Mouse (Mus musculus): ENCODE data around the gene Fbn1. TPM values are rescaled to one million over a fixed set of nuclear protein-coding genes. Genes with fewer than 3 reads are reported as not detected.

Fbn1 gene
- polyA plus RNA-seq, 1 experiment from 2014 or later, result 32.8 TPM

DNA sequence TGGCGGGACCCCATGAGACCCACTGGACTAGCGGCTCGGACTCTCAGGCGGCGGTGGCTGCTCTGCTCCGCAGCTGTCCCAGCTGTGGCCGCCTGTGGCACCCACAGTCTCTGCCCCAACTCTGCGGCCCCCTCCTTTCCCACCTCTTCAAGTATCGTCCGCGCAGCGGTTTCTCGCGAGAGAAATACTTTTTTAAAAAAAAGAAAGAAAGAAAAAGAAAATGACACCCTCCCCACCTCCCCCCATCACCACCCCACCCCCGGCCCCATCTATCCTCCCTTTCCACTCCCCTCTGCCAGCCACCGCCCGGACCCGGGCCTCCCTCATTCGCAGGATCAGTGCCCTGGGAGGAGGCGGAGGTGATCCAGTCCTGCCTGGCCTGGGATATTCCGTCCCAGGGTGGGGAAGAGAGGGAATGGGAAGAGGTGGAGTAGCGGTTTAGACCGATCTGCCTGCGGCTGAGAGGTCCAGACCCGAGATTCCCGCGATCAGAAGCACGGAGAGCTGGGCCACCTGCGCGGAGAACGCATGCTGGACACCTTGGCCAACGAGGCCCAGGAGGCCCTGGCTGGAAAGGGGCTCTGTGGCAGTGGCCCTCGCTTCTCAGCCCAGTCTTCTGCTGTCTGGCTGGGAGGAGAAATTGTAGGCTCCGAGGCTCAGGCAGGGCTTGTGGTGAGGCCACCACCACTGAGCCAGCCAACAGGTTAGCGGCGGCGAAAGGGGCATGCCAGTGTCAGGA is 1.3 kb downstream of the Fbn1 start:
- Histone ChIP-seq H3K4me1 (replicated peaks; ENCODE audit: control insufficient read depth, insufficient read depth, low read length) (peaks cover 15% of the 10 kb centered on the region), H3K4me3 (ENCODE audit: low read length) (peak overlapping the region; percentile 76), H3K4me2 (ENCODE audit: low read depth, low read length) (peak overlapping the region; percentile 92), H3K27ac (ENCODE audit: low read length) (peak overlapping the region; percentile 92), H3K36me3 (ENCODE audit: control insufficient read depth, insufficient read depth, low read length) (0 out of 2 replicates have a peak, but pooled peaks cover 2% of the 10 kb centered on the region), H3K9ac (ENCODE audit: low read length) (peak overlapping the region; percentile 83), H3K27me3 (ENCODE audit: control insufficient read depth, insufficient read depth, low read depth, low read length) (peaks cover 5% of the 10 kb centered on the region; the same call in 1 of the 2 replicates), H3K9me3 (ENCODE audit: control insufficient read depth, low read length) (no peaks in the 10 kb centered on the region)
- 1% methylated on average over 35 of the region's 37 CpGs for WGBS
- peak; percentile 93 for ATAC-seq (ENCODE audit: low read depth)

DNA sequence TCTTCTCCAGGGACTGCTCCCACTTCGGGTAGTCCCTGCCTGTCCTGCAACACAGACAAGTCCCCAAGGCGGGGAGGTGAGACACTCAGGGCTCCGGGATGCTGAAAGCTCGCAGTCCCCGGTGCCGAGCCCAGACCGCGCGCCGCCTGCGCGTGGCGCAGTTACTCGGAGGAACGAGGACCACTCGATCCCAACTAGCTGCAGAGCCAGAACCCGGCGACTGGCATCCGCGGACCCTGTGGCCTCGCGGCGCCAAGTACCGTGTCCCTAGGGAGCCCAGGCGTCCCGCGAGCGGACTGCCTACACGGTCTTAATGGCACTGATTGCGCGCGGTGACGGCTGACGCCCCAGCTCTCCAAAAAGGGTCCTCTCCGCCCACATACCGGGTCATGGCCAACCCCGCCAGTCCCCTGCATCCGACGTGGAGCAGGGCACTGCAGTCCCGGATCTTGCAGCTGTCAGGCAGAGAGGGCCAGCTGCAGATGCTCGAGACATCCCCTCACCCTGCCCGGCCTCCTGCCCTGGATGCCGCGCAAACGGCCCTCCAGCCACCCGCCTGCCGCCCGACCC is 2.0 kb downstream of the Fbn1 start:
- Histone ChIP-seq H3K36me3 (ENCODE audit: control insufficient read depth, insufficient read depth, low read length) (0 out of 2 replicates have a peak, but pooled peaks cover 2% of the 10 kb centered on the region), H3K27me3 (ENCODE audit: control insufficient read depth, insufficient read depth, low read depth, low read length) (peaks cover 5% of the 10 kb centered on the region; the same call in 1 of the 2 replicates), H3K4me2 (ENCODE audit: low read depth, low read length) (peak overlapping the region; percentile 92), H3K9ac (ENCODE audit: low read length) (peak overlapping the region; percentile 83), H3K4me1 (replicated peaks; ENCODE audit: control insufficient read depth, insufficient read depth, low read length) (peaks cover 15% of the 10 kb centered on the region), H3K27ac (ENCODE audit: low read length) (peak overlapping the region; percentile 92), H3K9me3 (ENCODE audit: control insufficient read depth, low read length) (no peaks in the 10 kb centered on the region), H3K4me3 (ENCODE audit: low read length) (peak overlapping the region; percentile 76)
- ATAC-seq (ENCODE audit: low read depth), result peak; percentile 75
- WGBS, result under 1% methylated on average over 48 of the region's 48 CpGs

DNA sequence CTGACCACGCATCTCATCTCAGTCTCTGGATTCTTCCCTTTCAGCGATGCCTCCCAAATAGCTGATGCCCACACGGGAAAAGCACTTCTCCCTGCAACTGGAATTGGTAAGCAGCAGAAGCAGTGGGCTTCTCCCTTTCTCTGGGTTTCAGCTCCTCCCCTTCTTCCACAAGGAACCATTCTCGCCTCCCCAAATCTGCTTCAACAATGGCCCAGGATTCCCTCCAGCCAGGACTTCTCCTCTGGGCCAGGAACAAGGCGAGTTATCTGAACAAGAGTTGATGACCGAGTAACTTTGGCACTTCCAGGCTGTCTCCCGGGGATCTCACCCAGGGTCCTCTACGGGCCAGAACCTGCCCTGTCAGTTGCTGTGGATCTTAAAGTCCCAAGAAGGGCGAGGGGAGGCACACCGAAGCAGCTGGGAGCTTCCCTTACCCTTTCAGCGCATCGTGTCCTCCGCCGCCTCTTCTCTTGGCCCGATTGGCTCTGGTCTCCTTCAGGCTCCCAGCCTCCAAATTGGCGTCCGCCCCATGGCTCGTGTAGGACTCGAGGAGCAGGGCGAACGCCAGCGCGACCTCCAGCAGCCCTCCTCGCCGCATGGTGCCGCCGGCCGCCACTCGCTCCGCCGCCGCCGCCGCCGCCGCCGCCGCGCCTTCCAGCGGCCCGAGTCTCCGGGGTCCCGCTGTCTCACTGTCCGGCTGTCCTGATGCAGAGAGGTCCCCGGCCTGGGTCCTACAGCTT is 2.6 kb downstream of the Fbn1 start, which contains the start of gene Gm9913:
Gene Gm9913, plus strand, starts transcription at position 84 of the 740 bp plus-strand sequence.
- Histone ChIP-seq H3K27ac (ENCODE audit: low read length) (peak within 1 kb of the TSS; percentile 92), H3K27me3 (ENCODE audit: control insufficient read depth, insufficient read depth, low read depth, low read length) (peaks cover 5% of the 10 kb centered on the region; the same call in 1 of the 2 replicates), H3K4me3 (ENCODE audit: low read length) (peak within 1 kb of the TSS; percentile 76), H3K9me3 (ENCODE audit: control insufficient read depth, low read length) (no peaks in the 10 kb centered on the region), H3K36me3 (ENCODE audit: control insufficient read depth, insufficient read depth, low read length) (0 out of 2 replicates have a peak, but pooled peaks cover 2% of the 10 kb centered on the region), H3K9ac (ENCODE audit: low read length) (peak within 1 kb of the TSS; percentile 83), H3K4me2 (ENCODE audit: low read depth, low read length) (peak within 1 kb of the TSS; percentile 92), H3K4me1 (replicated peaks; ENCODE audit: control insufficient read depth, insufficient read depth, low read length) (peaks cover 15% of the 10 kb centered on the region)
- WGBS, result 1% methylated on average over 42 of the region's 45 CpGs
- ATAC-seq (ENCODE audit: low read depth), result peak; percentile 34

- no peaks in the 10 kb centered on the region for H3K9me3 ChIP-seq (ENCODE audit: control insufficient read depth, low read length)
- peaks cover 12% of the 10 kb centered on the region for H3K4me1 ChIP-seq (replicated peaks; ENCODE audit: control insufficient read depth, insufficient read depth, low read length)
- peaks cover 2% of the 10 kb centered on the region; the same call in 1 of the 2 replicates for H3K36me3 ChIP-seq (ENCODE audit: control insufficient read depth, insufficient read depth, low read length)
- no peak overlapping the region for H3K27ac ChIP-seq (ENCODE audit: low read length)
- no peak overlapping the region for H3K4me2 ChIP-seq (ENCODE audit: low read depth, low read length)
- ATAC-seq (ENCODE audit: low read depth), result no peak
- H3K9ac ChIP-seq (ENCODE audit: low read length), result no peak overlapping the region
- peaks cover 5% of the 10 kb centered on the region; the same call in 1 of the 2 replicates for H3K27me3 ChIP-seq (ENCODE audit: control insufficient read depth, insufficient read depth, low read depth, low read length)
- no peak overlapping the region for H3K4me3 ChIP-seq (ENCODE audit: low read length)
Measured at GRCm38 (mm10) chr2:125501526-125501925, 6.3 kb downstream of the Fbn1 start.

DNA sequence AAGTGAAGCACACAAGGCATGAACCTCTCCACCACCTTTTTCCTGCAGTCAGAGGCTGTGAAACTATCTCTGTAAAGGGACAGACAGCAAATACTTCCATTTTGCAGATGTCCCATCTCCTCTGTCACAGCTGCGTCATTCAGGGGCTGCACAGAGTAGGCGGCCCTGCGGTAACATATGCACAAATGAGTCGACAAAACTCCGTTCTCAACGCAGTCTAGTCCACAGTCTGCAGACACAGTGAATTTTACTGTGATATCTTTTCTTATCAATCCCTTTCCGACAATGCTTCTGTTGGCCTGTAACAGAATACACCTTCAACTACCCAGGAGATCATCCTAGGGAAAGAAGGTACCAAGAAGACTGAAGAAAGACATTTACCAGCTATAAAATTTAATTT is 9.6 kb downstream of the Fbn1 start:
- 83% methylated on average over 7 of the region's 7 CpGs for WGBS
- H3K9me3 ChIP-seq (ENCODE audit: control insufficient read depth, low read length), result no peaks in the 10 kb centered on the region
- no peak overlapping the region for H3K4me3 ChIP-seq (ENCODE audit: low read length)
- no peak overlapping the region for H3K4me2 ChIP-seq (ENCODE audit: low read depth, low read length)
- H3K36me3 ChIP-seq (ENCODE audit: control insufficient read depth, insufficient read depth, low read length), result peaks cover 2% of the 10 kb centered on the region; the same call in 1 of the 2 replicates
- no peak for ATAC-seq (ENCODE audit: low read depth)
- H3K27ac ChIP-seq (ENCODE audit: low read length), result no peak overlapping the region
- peaks cover 18% of the 10 kb centered on the region; the same call in 1 of the 2 replicates for H3K4me1 ChIP-seq (replicated peaks; ENCODE audit: control insufficient read depth, insufficient read depth, low read length)
- no peak overlapping the region for H3K9ac ChIP-seq (ENCODE audit: low read length)
- no peaks in the 10 kb centered on the region for H3K27me3 ChIP-seq (ENCODE audit: control insufficient read depth, insufficient read depth, low read depth, low read length)

DNA sequence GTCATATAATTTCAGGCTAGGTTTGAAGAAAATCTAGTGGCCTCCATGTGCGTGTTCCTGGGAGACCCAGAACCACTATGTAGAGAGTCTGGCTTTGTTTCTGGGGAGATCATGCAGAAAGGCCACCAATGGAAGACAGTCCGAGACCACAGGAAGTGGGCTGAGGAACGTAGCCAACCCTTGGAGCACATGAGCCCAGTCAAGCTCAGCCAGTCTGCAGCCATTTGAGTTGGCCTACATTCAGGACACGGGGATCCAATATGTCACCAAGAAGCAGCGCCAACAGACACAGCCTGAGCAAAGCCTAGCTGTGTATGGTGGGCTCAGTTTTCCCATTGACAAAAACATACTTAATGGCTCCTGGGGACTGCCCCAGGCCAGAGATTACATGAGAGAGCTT is 11.1 kb downstream of the Fbn1 start:
- no peak overlapping the region for H3K4me3 ChIP-seq (ENCODE audit: low read length)
- WGBS, result 82% methylated on average over 5 of the region's 5 CpGs
- no peaks in the 10 kb centered on the region for H3K9me3 ChIP-seq (ENCODE audit: control insufficient read depth, low read length)
- peaks cover 1% of the 10 kb centered on the region; the same call in 1 of the 2 replicates for H3K36me3 ChIP-seq (ENCODE audit: control insufficient read depth, insufficient read depth, low read length)
- no peak overlapping the region for H3K27ac ChIP-seq (ENCODE audit: low read length)
- H3K27me3 ChIP-seq (ENCODE audit: control insufficient read depth, insufficient read depth, low read depth, low read length), result no peaks in the 10 kb centered on the region
- peaks cover 18% of the 10 kb centered on the region; the same call in 1 of the 2 replicates for H3K4me1 ChIP-seq (replicated peaks; ENCODE audit: control insufficient read depth, insufficient read depth, low read length)
- H3K4me2 ChIP-seq (ENCODE audit: low read depth, low read length), result no peak overlapping the region
- H3K9ac ChIP-seq (ENCODE audit: low read length), result no peak overlapping the region
- peak; percentile 39; the same call in 1 of the 2 replicates for ATAC-seq (ENCODE audit: low read depth)

DNA sequence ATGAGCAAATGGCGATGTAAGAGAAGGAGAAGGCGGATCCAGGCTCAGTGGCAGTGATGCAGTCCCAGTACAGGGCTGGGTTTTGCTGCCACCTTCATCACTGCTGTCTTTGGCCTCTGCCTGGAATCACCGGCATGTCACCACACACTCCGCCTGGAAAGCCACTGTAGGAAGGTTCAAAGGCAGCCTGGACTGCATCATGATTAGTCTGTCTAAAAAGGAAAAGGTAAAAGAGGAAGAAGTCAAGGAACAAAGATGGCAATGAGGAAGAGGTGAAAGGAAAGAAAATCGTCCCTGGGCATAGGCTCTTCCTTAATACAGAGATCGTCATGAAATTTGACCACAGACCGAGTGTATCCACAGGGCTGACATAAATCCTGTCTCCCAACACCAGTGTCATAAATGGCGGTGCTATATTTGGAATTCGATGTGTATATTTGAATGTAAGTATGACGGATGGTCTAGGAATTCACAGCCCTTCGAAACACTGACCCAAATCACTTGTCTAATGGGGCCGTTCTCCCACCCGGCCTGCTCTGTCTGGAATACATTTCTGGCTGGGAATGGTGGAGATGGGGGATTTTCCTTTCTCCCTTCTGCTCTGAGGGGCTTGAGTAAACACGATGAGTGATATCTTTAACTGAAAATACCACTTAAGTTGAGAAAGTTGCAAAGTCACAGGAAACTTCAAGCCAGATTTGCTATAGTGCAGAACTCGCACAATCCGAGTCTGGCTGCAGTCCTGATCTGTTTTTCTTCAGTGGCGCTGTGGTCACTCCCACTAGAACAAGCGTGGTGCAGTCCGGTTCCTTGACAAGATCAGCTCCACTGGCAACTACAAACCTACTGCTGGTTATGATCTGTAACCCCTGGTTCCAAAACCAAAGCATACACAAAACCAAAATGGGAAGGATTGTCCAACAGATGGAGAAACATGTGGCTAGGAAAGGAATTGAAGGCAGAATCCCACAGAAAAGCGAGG is 12.7 kb downstream of the Fbn1 start:
- no peak overlapping the region for H3K9ac ChIP-seq (ENCODE audit: low read length)
- H3K27me3 ChIP-seq (ENCODE audit: control insufficient read depth, insufficient read depth, low read depth, low read length), result no peaks in the 10 kb centered on the region
- H3K4me3 ChIP-seq (ENCODE audit: low read length), result no peak overlapping the region
- peak; percentile 52; the same call in 1 of the 2 replicates for ATAC-seq (ENCODE audit: low read depth)
- WGBS, result 58% methylated on average over 20 of the region's 20 CpGs
- no peak overlapping the region for H3K4me2 ChIP-seq (ENCODE audit: low read depth, low read length)
- peak overlapping the region; percentile 12; the same call in 1 of the 2 replicates for H3K27ac ChIP-seq (ENCODE audit: low read length)
- H3K9me3 ChIP-seq (ENCODE audit: control insufficient read depth, low read length), result no peaks in the 10 kb centered on the region
- peaks cover 16% of the 10 kb centered on the region; the same call in 1 of the 2 replicates for H3K4me1 ChIP-seq (replicated peaks; ENCODE audit: control insufficient read depth, insufficient read depth, low read length)
- no peaks in the 10 kb centered on the region; the same call in 1 of the 2 replicates for H3K36me3 ChIP-seq (ENCODE audit: control insufficient read depth, insufficient read depth, low read length)

GRCm38 (mm10) chr2:125494291-125494690 is 13.5 kb downstream of the Fbn1 start:
- Histone ChIP-seq H3K27ac (ENCODE audit: low read length) (no peak overlapping the region), H3K9me3 (ENCODE audit: control insufficient read depth, low read length) (no peaks in the 10 kb centered on the region), H3K4me3 (ENCODE audit: low read length) (no peak overlapping the region), H3K27me3 (ENCODE audit: control insufficient read depth, insufficient read depth, low read depth, low read length) (no peaks in the 10 kb centered on the region), H3K9ac (ENCODE audit: low read length) (no peak overlapping the region), H3K36me3 (ENCODE audit: control insufficient read depth, insufficient read depth, low read length) (no peaks in the 10 kb centered on the region; the same call in 1 of the 2 replicates), H3K4me1 (replicated peaks; ENCODE audit: control insufficient read depth, insufficient read depth, low read length) (peaks cover 20% of the 10 kb centered on the region; the same call in 1 of the 2 replicates), H3K4me2 (ENCODE audit: low read depth, low read length) (no peak overlapping the region)
- ATAC-seq (ENCODE audit: low read depth), result no peak
- WGBS, result 85% methylated on average over 2 of the region's 2 CpGs

Measured in lung, embryonic 16.5 days (tissue).